Comparison of ENCODE assay signal across 27 mouse cellular contexts in the genomic region with DNA sequence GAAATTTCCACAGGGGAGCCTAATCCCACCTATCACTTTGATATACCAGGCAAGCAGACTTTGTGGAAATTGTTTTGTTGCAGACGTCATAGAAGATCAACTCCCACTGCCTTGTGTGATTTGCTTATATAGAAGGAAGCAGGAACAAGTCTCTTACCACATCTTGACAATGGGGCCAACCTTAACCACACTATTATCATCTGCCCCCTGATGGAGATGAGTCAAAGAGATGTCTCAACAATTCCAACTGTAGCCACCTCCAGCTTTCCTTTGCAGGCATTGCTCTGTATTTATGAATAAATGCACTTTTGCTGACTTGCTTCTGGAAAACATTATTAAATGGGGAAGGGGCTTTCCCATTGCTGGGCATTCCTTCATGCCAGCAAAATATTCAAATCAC. TPM values are rescaled to one million over a fixed set of nuclear protein-coding genes. Genes with fewer than 3 reads are reported as not detected.
A peak's percentile ranks its signal among the peaks of the same experiment; 100 is the strongest.
DNase-seq lines count a peak whose midpoint lies in the region; ATAC-seq lines count a peak whose summit lies in the region.
"Had no signal": no experiment of that assay in that cellular context is flagged by ENCODE, and none has a peak within 500 bp of the region (broad histone marks: within the 10 kb centered on the region; RNA-seq: fewer than 3 reads in every experiment).

No protein-coding gene starts in this region.

- H3K27me3 ChIP-seq in heart, embryonic 11.5 days (ENCODE audit: control insufficient read depth, insufficient read depth, low read length), result peaks cover 4% of the 10 kb centered on the region; the same call in 1 of the 2 replicates
- no peaks in the 10 kb centered on the region for H3K27me3 ChIP-seq in midbrain, embryonic 14.5 days (ENCODE audit: control insufficient read depth, insufficient read depth, low read length)
- H3K27me3 ChIP-seq in kidney, embryonic 15.5 days, result no peaks in the 10 kb centered on the region
- H3K27me3 ChIP-seq: embryonic facial prominence, embryonic 12.5 days; embryonic facial prominence, embryonic 15.5 days; forebrain, embryonic 15.5 days; heart, embryonic 13.5 days had no signal

- no peak overlapping the region for H3K27ac ChIP-seq in heart, embryonic 11.5 days (ENCODE audit: low read depth, low read length)
- H3K27ac ChIP-seq in midbrain, embryonic 14.5 days (replicated peaks; ENCODE audit: low read depth, low read length), result no peak overlapping the region
- no peak overlapping the region for H3K27ac ChIP-seq in kidney, embryonic 15.5 days
- H3K27ac ChIP-seq: embryonic facial prominence, embryonic 12.5 days; embryonic facial prominence, embryonic 15.5 days; forebrain, embryonic 12.5 days; forebrain, embryonic 15.5 days; heart, embryonic 13.5 days; hindbrain, embryonic 14.5 days; hindbrain, postnatal 0 days had no signal

- no peaks in the 10 kb centered on the region for H3K36me3 ChIP-seq in heart, embryonic 11.5 days (ENCODE audit: control insufficient read depth, insufficient read depth, low read length)
- H3K36me3 ChIP-seq in midbrain, embryonic 14.5 days (ENCODE audit: control insufficient read depth, insufficient read depth, low read length), result no peaks in the 10 kb centered on the region
- H3K36me3 ChIP-seq in kidney, embryonic 15.5 days, result no peaks in the 10 kb centered on the region
- H3K36me3 ChIP-seq: embryonic facial prominence, embryonic 12.5 days; embryonic facial prominence, embryonic 15.5 days; forebrain, embryonic 12.5 days; forebrain, embryonic 15.5 days; G1E; heart, embryonic 13.5 days had no signal

- no peaks in the 10 kb centered on the region for H3K9me3 ChIP-seq in heart, embryonic 11.5 days (replicated peaks; ENCODE audit: control insufficient read depth, low read length)
- H3K9me3 ChIP-seq in midbrain, embryonic 14.5 days (ENCODE audit: control insufficient read depth, low read length), result no peaks in the 10 kb centered on the region
- no peaks in the 10 kb centered on the region for H3K9me3 ChIP-seq in kidney, embryonic 15.5 days (replicated peaks)
- H3K9me3 ChIP-seq: embryonic facial prominence, embryonic 12.5 days; embryonic facial prominence, embryonic 15.5 days; forebrain, embryonic 12.5 days; forebrain, embryonic 15.5 days; G1E; heart, embryonic 13.5 days had no signal

- no peak overlapping the region for H3K9ac ChIP-seq in heart, embryonic 11.5 days (ENCODE audit: low read depth, low read length)
- H3K9ac ChIP-seq in midbrain, embryonic 14.5 days (replicated peaks; ENCODE audit: low read length), result no peak overlapping the region
- H3K9ac ChIP-seq in kidney, embryonic 15.5 days, result no peak overlapping the region
- H3K9ac ChIP-seq: embryonic facial prominence, embryonic 12.5 days; embryonic facial prominence, embryonic 15.5 days; forebrain, embryonic 12.5 days; forebrain, embryonic 15.5 days; heart, embryonic 13.5 days; hindbrain, embryonic 14.5 days had no signal

- ATAC-seq in heart, embryonic 11.5 days (replicated peaks; ENCODE audit: insufficient number of reproducible peaks, low FRiP score, low TSS enrichment), result no peak
- peak; percentile 43 for ATAC-seq in inflammation-experienced regulatory T-cells, adult 6 months
- ATAC-seq in midbrain, embryonic 14.5 days (ENCODE audit: low FRiP score, low TSS enrichment), result no peak
- ATAC-seq in kidney, embryonic 15.5 days (replicated peaks; ENCODE audit: low FRiP score), result no peak
- ATAC-seq: forebrain, embryonic 15.5 days; hindbrain, postnatal 0 days; intestine, postnatal 0 days had no signal

- DNase-seq in heart, adult 11 months, result peak; percentile 64
- DNase-seq in Muller cell, postnatal 12 days (ENCODE audit: inconsistent ontology term), result peak; percentile 18
- DNase-seq in midbrain, embryonic 14.5 days, result no peak
- no peak for DNase-seq in left cerebral cortex, postnatal 10 days (ENCODE audit: extremely low spot score in 1 of 2, low spot score in 2 of 2)
- DNase-seq: adrenal gland, adult 8-10 months; adrenal gland, postnatal 25 days; cerebellum, adult 11-12 months; cerebellum, adult 8-10 months; cerebellum, postnatal 10 days; cerebellum, postnatal 36 days; gastrocnemius, postnatal 36 days; heart, adult 18-20 months; heart, postnatal 14 days; heart, postnatal 4 days had no signal

- intact Hi-C loops in left cerebral cortex, postnatal 10 days (cut with DNase I), result loop anchor here (2.0 to 5.0 kb wide), 3 partner anchors 238 to 573 kb away; no protein-coding TSS in a partner anchor

- no peak overlapping the region for H3K4me3 ChIP-seq in heart, embryonic 11.5 days (ENCODE audit: low read depth, low read length)
- H3K4me3 ChIP-seq in midbrain, embryonic 14.5 days (replicated peaks; ENCODE audit: low read depth, low read length), result no peak overlapping the region
- no peak overlapping the region for H3K4me3 ChIP-seq in kidney, embryonic 15.5 days (replicated peaks)
- H3K4me3 ChIP-seq: embryonic facial prominence, embryonic 12.5 days; embryonic facial prominence, embryonic 15.5 days; erythroblast, embryonic 14.5 days; forebrain, embryonic 12.5 days; forebrain, embryonic 15.5 days; heart, embryonic 13.5 days had no signal

- H3K4me1 ChIP-seq in heart, embryonic 11.5 days (ENCODE audit: control insufficient read depth, insufficient read depth, low read length), result no peaks in the 10 kb centered on the region
- no peaks in the 10 kb centered on the region for H3K4me1 ChIP-seq in midbrain, embryonic 14.5 days (ENCODE audit: control insufficient read depth, insufficient read depth, low read length)
- H3K4me1 ChIP-seq in kidney, embryonic 15.5 days, result no peaks in the 10 kb centered on the region
- H3K4me1 ChIP-seq: embryonic facial prominence, embryonic 15.5 days; forebrain, embryonic 12.5 days; forebrain, embryonic 15.5 days; heart, embryonic 13.5 days had no signal

- WGBS in heart, embryonic 11.5 days (ENCODE audit: insufficient replicate concordance), result 66% methylated on average over 1 of the region's 1 CpGs
- 78% methylated on average over 1 of the region's 1 CpGs for WGBS in midbrain, embryonic 14.5 days
- WGBS in kidney, embryonic 15.5 days, result 76% methylated on average over 1 of the region's 1 CpGs

- H3K4me2 ChIP-seq in heart, embryonic 11.5 days, result no peak overlapping the region
- H3K4me2 ChIP-seq in midbrain, embryonic 14.5 days (ENCODE audit: low read length), result no peak overlapping the region
- no peak overlapping the region for H3K4me2 ChIP-seq in kidney, embryonic 15.5 days
- H3K4me2 ChIP-seq: embryonic facial prominence, embryonic 12.5 days; embryonic facial prominence, embryonic 15.5 days; forebrain, embryonic 12.5 days; forebrain, embryonic 15.5 days; heart, embryonic 13.5 days; hindbrain, embryonic 14.5 days had no signal

RNA-seq across cellular contexts. Expression of gene Spdl1, which starts 46.2 kb away (rescaled TPM):
- polyA plus RNA-seq in heart, embryonic 11.5 days (2014; fragmentation: Nextera tagmentation; extraction: Ambion mirVana), result 19.3 and 19.8 TPM in 2 replicates
- 10 to 100 TPM in 1 of 3 experiments, 1 to 10 TPM in 2; 1.7 to 12.5 (median 3.4) TPM for polyA plus RNA-seq in inflammation-experienced regulatory T-cells, adult 6 months (2017; shearing (Covaris generic))
- 3.1 and 4.6 TPM in 2 replicates for polyA plus RNA-seq in midbrain, embryonic 14.5 days (2014; fragmentation: Nextera tagmentation; extraction: Ambion mirVana)
- polyA plus RNA-seq in kidney, embryonic 15.5 days (2015; fragmentation: Nextera tagmentation; extraction: Ambion mirVana), result 21.2 and 25.0 TPM in 2 replicates
- under 1 TPM; 0.81 to 0.95 TPM for total RNA-seq in left cerebral cortex, postnatal 10 days (2021)

Comparison
In these comparisons a context has a peak if more than half of its experiments do, and no peak if none do; other contexts are left out.
1. DNase-seq: peak in heart, adult 11 months (single experiment) and Muller cell, postnatal 12 days (single experiment); none in midbrain, embryonic 14.5 days (single experiment) and left cerebral cortex, postnatal 10 days (0 of 2).